Mouse (Mus musculus) liver, embryonic 14.5 days (tissue): ENCODE measurements at regions not wholly inside any gene's neighbourhood (a gene's known extent, or its start where the extent isn't known, plus 50 kb on each side); places are given as distances from the start of the nearest gene placed in this dataset.

ENCODE experiments used
- ATAC-seq: fragments of 200-750 bp; cut with Nextera tagmentation; 2 replicates; pipeline ENCODE4 v1.8.0; 2017; ENCODE audit warnings: moderate number of reproducible peaks, mild to moderate bottlenecking, moderate library complexity; ENCODE audit not compliant: insufficient read depth
- DNase-seq, 3 experiments: peaks; one replicate each; pipeline ENCODE4 v3.0.0-alpha.2; 2012 to 2013; ENCODE audit warnings: low read depth in 3 of 3, low spot score in 3 of 3
- H3K27ac ChIP-seq: fragments of 300-500 bp; sonication (generic); 2 replicates; pipeline ENCODE4 v1.5.1; 2014; ENCODE audit warnings: moderate library complexity, mild to moderate bottlenecking, control low read depth, inconsistent platforms
- H3K27me3 ChIP-seq: fragments of 300-500 bp; sonication (generic); 2 replicates; pipeline ENCODE4 v1.6.1; 2014; ENCODE audit warnings: mild to moderate bottlenecking, low read length, moderate library complexity; ENCODE audit not compliant: control insufficient read depth, insufficient read depth
- H3K36me3 ChIP-seq: fragments of 300-500 bp; sonication (generic); replicated peaks from 2 replicates; pipeline ENCODE4 v1.6.1; 2014; ENCODE audit warnings: low read depth; ENCODE audit not compliant: control insufficient read depth, insufficient read depth
- H3K4me1 ChIP-seq, 2 experiments: fragments of 200-500 bp in 1 of 2; fragments of 300-500 bp in 1 of 2; sonication (generic) in 1 of 2; replicated peaks; 2 replicates each; pipeline ENCODE4 v1.6.1; 2012 to 2014; ENCODE audit warnings: antibody characterized with exemption in 1 of 2, inconsistent platforms in 1 of 2, low read length in 1 of 2; ENCODE audit not compliant: control insufficient read depth in 2 of 2, insufficient read depth in 2 of 2
- H3K4me2 ChIP-seq: fragments of 300-500 bp; sonication (generic); 2 replicates; pipeline ENCODE4 v1.6.1; 2014; ENCODE audit warnings: low read depth, mild to moderate bottlenecking, control low read depth, moderate library complexity
- H3K4me3 ChIP-seq, 2 experiments: fragments of 200-500 bp in 1 of 2; fragments of 300-500 bp in 1 of 2; sonication (generic) in 1 of 2; 2 replicates each; pipeline ENCODE4 v1.5.1; 2012 to 2014; ENCODE audit warnings: low read depth in 2 of 2, low read length in 2 of 2, mild to moderate bottlenecking in 2 of 2, control low read depth in 1 of 2, inconsistent platforms in 1 of 2, moderate library complexity in 1 of 2; ENCODE audit not compliant: insufficient read depth in 1 of 2
- H3K9ac ChIP-seq: fragments of 300-500 bp; sonication (generic); replicated peaks from 2 replicates; pipeline ENCODE4 v1.6.1; 2014; ENCODE audit warnings: mild to moderate bottlenecking, control low read depth, moderate library complexity
- H3K9me3 ChIP-seq: fragments of 300-500 bp; sonication (generic); 2 replicates; pipeline ENCODE4 v1.6.1; 2016; ENCODE audit warnings: low read length, mixed read lengths; ENCODE audit not compliant: control insufficient read depth
- CTCF ChIP-seq: IDR thresholded peaks from 2 replicates; pipeline ENCODE4 v1.5.1; 2016; ENCODE audit warnings: antibody characterized with exemption, low read depth, control low read depth
- EP300 ChIP-seq: IDR thresholded peaks from 2 replicates; pipeline ENCODE4 v1.6.1; 2016; ENCODE audit warnings: antibody characterized with exemption, low read depth
- WGBS: fragments of 180-500 bp; shearing (Covaris S2); extraction: QIAGEN DNeasy Blood & Tissue Kit; methylation state at CpG from one replicate; pipeline ENCODE4 v1.1.7; 2014; ENCODE audit not compliant: insufficient replicate concordance; 5-methylcytosine and 5-hydroxymethylcytosine counted together

DNA sequence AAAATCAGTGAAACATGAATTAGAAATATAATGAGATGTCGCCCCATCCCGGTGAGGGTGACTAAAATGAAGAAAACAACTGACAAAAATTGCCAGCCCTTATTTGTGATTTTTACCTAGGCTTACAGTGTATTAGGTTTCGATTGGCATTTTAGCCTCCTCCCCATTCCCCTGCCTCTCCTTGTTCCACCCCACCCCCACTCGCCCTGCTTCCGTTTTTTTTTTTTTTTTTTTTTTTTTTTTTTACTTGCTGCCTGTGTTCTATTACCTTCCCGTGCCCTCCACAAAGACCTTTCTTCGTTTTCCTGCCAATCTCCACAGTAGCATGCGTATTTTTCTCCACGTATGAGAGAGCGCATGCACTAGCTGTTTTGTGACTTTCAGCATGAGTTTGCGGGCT lies 435.3 kb upstream of the Gm10131 start:
- Histone ChIP-seq H3K4me1 (no peaks in the 10 kb centered on the region), H3K4me3 (peak overlapping the region in 1 of 2 experiments; percentile 21; a peak in 1 of 4 replicates), H3K27me3 (no peaks in the 10 kb centered on the region), H3K4me2 (peak overlapping the region; percentile 8; the same call in 1 of the 2 replicates), H3K9me3 (no peaks in the 10 kb centered on the region), H3K9ac (no peak overlapping the region), H3K36me3 (no peaks in the 10 kb centered on the region), H3K27ac (no peak overlapping the region)
- no peak for TF ChIP-seq EP300
- no peak for TF ChIP-seq CTCF
- 14% methylated on average over 11 of the region's 11 CpGs for WGBS
- DNase-seq (no peak), ATAC-seq (no peak)

DNA sequence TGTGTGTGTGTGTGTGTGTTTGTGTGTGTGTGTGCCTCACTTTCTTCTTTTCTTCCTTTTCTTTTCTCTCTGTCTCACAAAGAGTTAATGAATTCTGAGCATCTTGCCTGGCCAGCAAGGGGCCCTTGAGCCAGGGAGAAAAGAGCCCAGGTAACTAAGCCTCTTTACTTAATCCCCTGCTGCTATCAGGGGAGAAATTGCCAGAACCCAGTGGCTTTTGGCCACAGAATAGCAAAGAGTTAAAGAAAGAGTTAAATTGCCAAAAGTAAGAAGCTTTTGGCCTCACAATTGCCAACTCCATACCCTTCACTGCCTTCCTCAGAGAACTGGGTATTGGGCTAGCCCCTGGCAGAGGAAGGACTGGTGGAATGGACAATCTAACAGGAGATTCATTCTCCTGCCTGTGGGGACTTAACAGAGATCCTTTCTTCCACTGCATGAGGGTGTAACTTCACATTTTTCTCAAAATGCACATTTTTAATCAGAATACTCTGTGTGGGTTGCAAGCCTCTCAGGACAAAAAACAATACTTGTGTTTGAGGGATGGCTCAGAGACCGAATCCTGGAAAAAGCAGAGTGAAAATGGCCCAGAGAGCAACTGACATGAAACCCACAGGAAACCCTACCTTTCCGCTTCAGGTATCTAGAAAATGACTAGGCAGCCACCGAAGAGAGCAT lies 431.0 kb upstream of the Gm10131 start:
- no peak for TF ChIP-seq CTCF
- no peak for TF ChIP-seq EP300

DNA sequence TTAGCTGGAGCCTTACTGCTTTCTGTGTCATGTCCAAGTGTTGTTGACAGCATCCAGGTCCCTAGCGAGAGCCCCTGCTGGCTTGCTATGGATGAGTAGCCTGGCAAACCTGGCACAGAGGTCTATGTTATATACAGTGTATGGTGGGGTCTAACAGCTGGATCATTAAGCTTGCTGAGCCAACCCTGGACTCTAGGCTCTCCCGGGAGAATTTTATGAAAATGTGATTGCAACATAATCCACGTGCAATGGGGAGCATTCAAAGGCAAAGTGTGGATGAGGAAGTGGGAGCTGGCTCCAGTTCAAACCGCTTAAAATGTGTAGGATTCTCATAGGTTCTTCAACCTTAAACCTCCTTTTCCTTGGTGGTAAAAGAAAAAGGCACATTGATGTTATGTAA lies 427.7 kb upstream of the Gm10131 start:
- DNase-seq = no peak
- no peak overlapping the region for H3K4me2 ChIP-seq
- H3K4me1 ChIP-seq = no peaks in the 10 kb centered on the region
- H3K9ac ChIP-seq = no peak overlapping the region
- H3K36me3 ChIP-seq = no peaks in the 10 kb centered on the region
- WGBS = 46% methylated on average over 4 of the region's 4 CpGs
- TF ChIP-seq EP300 = no peak
- no peak for TF ChIP-seq CTCF
- no peaks in the 10 kb centered on the region for H3K9me3 ChIP-seq
- H3K27ac ChIP-seq = no peak overlapping the region
- no peak overlapping the region for H3K4me3 ChIP-seq
- ATAC-seq = no peak
- no peaks in the 10 kb centered on the region for H3K27me3 ChIP-seq

More for the DNA sequence above, 431.0 kb upstream of the Gm10131 start:
- Histone ChIP-seq H3K9me3 (no peaks in the 10 kb centered on the region), H3K4me3 (no peak overlapping the region), H3K9ac (no peak overlapping the region), H3K27ac (no peak overlapping the region), H3K4me2 (no peak overlapping the region), H3K4me1 (no peaks in the 10 kb centered on the region), H3K36me3 (no peaks in the 10 kb centered on the region), H3K27me3 (no peaks in the 10 kb centered on the region)
- WGBS = 44% methylated on average over 3 of the region's 3 CpGs
- ATAC-seq (no peak), DNase-seq (no peak)

DNA sequence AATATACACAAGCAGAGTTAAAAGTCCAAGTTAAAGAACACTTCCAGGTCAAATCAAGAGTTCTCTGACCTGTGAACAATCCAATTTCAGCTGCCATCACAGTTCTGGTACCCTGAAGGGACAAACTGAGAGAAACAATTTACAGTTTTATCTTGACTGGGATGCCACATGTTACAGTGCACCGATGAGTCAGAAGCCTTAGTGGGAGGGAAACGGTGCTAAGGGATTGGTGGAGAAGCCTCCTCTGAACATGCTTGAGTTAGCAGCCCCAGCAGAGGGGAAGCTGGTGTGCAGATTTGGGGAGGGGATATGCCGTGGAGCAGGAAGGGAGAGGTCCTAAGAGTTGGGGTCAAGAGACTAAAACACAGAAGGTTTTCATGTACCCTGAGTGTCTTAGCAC lies 423.9 kb upstream of the Gm10131 start:
- H3K9ac ChIP-seq = no peak overlapping the region
- DNase-seq (no peak), ATAC-seq (no peak)
- 53% methylated on average over 3 of the region's 3 CpGs for WGBS
- no peak overlapping the region for H3K4me2 ChIP-seq
- H3K27ac ChIP-seq = no peak overlapping the region
- no peaks in the 10 kb centered on the region for H3K27me3 ChIP-seq
- no peaks in the 10 kb centered on the region for H3K4me1 ChIP-seq
- no peak overlapping the region for H3K4me3 ChIP-seq
- H3K36me3 ChIP-seq = no peaks in the 10 kb centered on the region
- no peaks in the 10 kb centered on the region for H3K9me3 ChIP-seq
- TF ChIP-seq EP300 (no peak), CTCF (no peak)

DNA sequence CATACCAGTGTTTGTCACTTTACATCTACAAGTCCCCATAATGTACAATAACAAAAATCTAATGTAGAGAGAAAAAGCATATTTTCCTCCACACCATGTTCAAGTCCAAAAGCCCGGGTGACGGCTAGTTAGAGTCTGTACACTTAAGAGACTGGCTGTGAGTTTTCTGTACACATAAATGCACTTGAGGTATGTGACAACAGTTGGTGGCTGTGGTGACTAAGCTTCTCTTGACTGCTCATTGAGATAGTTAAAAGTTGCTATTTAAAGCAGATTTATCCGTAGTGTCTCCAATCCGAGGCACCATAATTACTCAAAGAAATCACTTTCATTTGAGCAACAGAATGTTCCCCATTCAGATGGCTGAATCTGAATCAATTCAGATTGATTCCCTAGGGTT lies 421.9 kb upstream of the Gm10131 start:
- H3K9ac ChIP-seq = no peak overlapping the region
- ATAC-seq (no peak), DNase-seq (no peak)
- H3K4me3 ChIP-seq = no peak overlapping the region
- no peak for TF ChIP-seq EP300
- no peak for TF ChIP-seq CTCF
- H3K4me1 ChIP-seq = no peaks in the 10 kb centered on the region
- no peak overlapping the region for H3K27ac ChIP-seq
- no peaks in the 10 kb centered on the region for H3K9me3 ChIP-seq
- H3K27me3 ChIP-seq = no peaks in the 10 kb centered on the region
- no peaks in the 10 kb centered on the region for H3K36me3 ChIP-seq
- 63% methylated on average over 4 of the region's 4 CpGs for WGBS
- H3K4me2 ChIP-seq = no peak overlapping the region
